Mouse (Mus musculus) C2C12 (cell line): Measurements from ENCODE around the gene Mgrn1. TPM values are rescaled to one million over a fixed set of nuclear protein-coding genes. Genes with fewer than 3 reads are reported as not detected.

ENCODE experiments used
- H3K27me3 ChIP-seq: one replicate; pipeline ENCODE4 v1.6.1; 2011; ENCODE audit not compliant: control insufficient read depth, insufficient read depth, insufficient read length
- H3K36me3 ChIP-seq: one replicate; pipeline ENCODE4 v1.6.1; 2011; ENCODE audit not compliant: control insufficient read depth, insufficient read depth
- H3K4me3 ChIP-seq: one replicate; pipeline ENCODE4 v1.5.1; 2011; ENCODE audit warnings: mild to moderate bottlenecking, control low read depth; ENCODE audit not compliant: poor library complexity, insufficient read depth, severe bottlenecking
- H3K79me2 ChIP-seq: one replicate; pipeline ENCODE4 v1.6.1; 2011; ENCODE audit not compliant: control insufficient read depth, insufficient read depth
- H3K79me3 ChIP-seq: one replicate; pipeline ENCODE4 v1.6.1; 2011; ENCODE audit warnings: low read depth, control low read depth
- H3ac ChIP-seq: one replicate; pipeline ENCODE3; 2011; ENCODE audit warnings: low read depth; ENCODE audit not compliant: control insufficient read depth, insufficient read length
- CEBPB ChIP-seq: IDR thresholded peaks from one replicate; pipeline ENCODE4 v1.6.1; 2011; ENCODE audit warnings: low read depth, mild to moderate bottlenecking, control low read depth, moderate library complexity
- CTCF ChIP-seq: IDR thresholded peaks from one replicate; pipeline ENCODE4 v1.5.1; 2011; ENCODE audit not compliant: control insufficient read depth, insufficient read depth, insufficient read length
- FOSL1 ChIP-seq: IDR thresholded peaks from one replicate; pipeline ENCODE4 v1.8.0; 2011; ENCODE audit warnings: mild to moderate bottlenecking, low read length; ENCODE audit not compliant: poor library complexity, insufficient read depth, severe bottlenecking
- MAX ChIP-seq: IDR thresholded peaks from one replicate; pipeline ENCODE4 v1.6.1; 2011; ENCODE audit warnings: mild to moderate bottlenecking, control low read depth
- MYOD1 ChIP-seq: IDR thresholded peaks from one replicate; pipeline ENCODE4 v1.6.1; 2011; ENCODE audit warnings: low read depth; ENCODE audit not compliant: control insufficient read depth, insufficient read length
- MYOG ChIP-seq: IDR thresholded peaks from one replicate; pipeline ENCODE4 v1.6.1; 2011; ENCODE audit not compliant: control insufficient read depth, insufficient read length; ENCODE audit errors: extremely low read depth
- USF1 ChIP-seq: IDR thresholded peaks from one replicate; pipeline ENCODE4 v1.6.1; 2011; ENCODE audit warnings: low read depth, mild to moderate bottlenecking, control low read depth, moderate library complexity
- polyA plus RNA-seq: library from polyadenylated mRNA; unstranded; fragments of >200 nt; fragmentation: generic; extraction: Trizol; gene quantifications from one replicate; pipeline ENCODE4 v1.2.1, GENCODE M21; 2012; ENCODE audit warnings: missing spikeins

Mgrn1 gene
- polyA plus RNA-seq, 1 experiment: 50.3 TPM

DNA sequence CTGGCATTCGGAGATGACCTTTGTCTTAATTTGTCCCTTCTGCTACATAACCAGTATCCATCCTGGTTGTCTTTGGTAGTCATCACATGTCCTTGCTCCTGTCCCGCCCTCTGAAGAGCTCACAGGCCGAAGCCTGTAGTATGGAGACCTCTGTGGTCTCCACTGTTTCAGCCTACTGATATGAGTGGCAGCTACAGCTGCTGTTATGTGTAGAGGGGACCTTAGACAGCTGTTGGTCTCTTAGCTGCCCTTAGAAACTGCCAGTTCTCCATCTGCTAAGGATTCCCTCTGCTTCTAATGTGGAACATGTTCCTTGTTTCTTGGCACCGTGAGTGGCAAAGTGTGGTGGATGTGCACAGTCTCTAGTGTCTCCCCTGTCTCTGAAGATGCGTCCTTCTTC is 37.9 kb downstream of the Mgrn1 start:
- no peaks in the 10 kb centered on the region for H3K79me2 ChIP-seq
- H3K4me3 ChIP-seq: no peak overlapping the region
- H3K79me3 ChIP-seq: no peaks in the 10 kb centered on the region
- H3K27me3 ChIP-seq: no peaks in the 10 kb centered on the region
- TF ChIP-seq MYOD1: peak; percentile 50
- no peak for TF ChIP-seq MYOG
- H3K36me3 ChIP-seq: peaks cover 8% of the 10 kb centered on the region
- H3ac ChIP-seq: no peak overlapping the region

DNA sequence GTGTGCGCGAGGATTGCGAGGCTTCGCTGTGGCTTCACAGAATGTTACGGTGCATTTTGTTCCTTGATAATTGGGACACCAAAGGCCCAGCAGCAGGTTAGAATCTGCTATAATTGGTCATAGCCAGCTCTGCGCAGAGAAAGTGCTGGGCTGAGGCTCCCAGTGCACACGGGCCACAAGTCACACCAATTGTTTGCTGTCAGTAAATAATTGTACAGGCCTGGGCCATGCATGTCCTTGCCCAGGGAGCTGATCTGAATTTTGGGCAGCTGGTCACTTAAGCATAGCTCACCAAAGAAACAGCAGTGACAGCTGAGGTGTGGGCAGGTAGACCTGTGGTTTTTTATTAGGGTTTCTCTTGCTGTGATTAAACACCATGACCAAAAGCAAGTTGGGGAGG is 41.9 kb downstream of the Mgrn1 start:
- TF ChIP-seq CEBPB: no peak
- TF ChIP-seq FOSL1: no peak
- no peak for TF ChIP-seq CTCF
- no peak for TF ChIP-seq MAX
- TF ChIP-seq MYOD1: no peak
- TF ChIP-seq MYOG: no peak
- no peak for TF ChIP-seq USF1
- Histone ChIP-seq H3K4me3 (no peak overlapping the region), H3K79me2 (no peaks in the 10 kb centered on the region), H3K27me3 (no peaks in the 10 kb centered on the region), H3ac (no peak overlapping the region), H3K36me3 (peaks cover 17% of the 10 kb centered on the region), H3K79me3 (no peaks in the 10 kb centered on the region)

DNA sequence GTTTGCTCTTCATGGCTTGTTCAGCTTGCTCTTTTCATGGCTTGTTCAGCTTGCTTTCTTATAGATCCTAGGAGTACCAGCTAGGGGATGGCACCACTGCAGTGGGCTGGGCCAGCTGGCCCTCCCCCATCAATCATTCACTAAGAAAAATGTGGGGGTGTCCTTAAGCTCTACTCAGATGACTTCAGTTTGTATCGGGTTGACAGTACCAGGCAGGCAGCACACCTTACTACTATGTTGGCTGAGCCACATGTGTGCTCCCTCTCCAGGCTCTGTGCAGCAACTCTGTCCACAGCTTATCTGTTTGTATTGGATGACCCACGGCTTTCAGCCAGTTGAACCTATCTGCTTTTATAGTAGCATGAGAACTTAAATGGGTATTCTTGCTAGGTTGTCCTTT is 42.4 kb downstream of the Mgrn1 start:
- H3K79me3 ChIP-seq: no peaks in the 10 kb centered on the region
- no peak for TF ChIP-seq MYOG
- TF ChIP-seq FOSL1: no peak
- no peak for TF ChIP-seq CEBPB
- no peak for TF ChIP-seq CTCF
- TF ChIP-seq USF1: no peak
- no peak for TF ChIP-seq MAX
- H3K36me3 ChIP-seq: peaks cover 22% of the 10 kb centered on the region
- H3K27me3 ChIP-seq: no peaks in the 10 kb centered on the region
- H3K79me2 ChIP-seq: no peaks in the 10 kb centered on the region
- no peak overlapping the region for H3K4me3 ChIP-seq
- no peak overlapping the region for H3ac ChIP-seq

DNA sequence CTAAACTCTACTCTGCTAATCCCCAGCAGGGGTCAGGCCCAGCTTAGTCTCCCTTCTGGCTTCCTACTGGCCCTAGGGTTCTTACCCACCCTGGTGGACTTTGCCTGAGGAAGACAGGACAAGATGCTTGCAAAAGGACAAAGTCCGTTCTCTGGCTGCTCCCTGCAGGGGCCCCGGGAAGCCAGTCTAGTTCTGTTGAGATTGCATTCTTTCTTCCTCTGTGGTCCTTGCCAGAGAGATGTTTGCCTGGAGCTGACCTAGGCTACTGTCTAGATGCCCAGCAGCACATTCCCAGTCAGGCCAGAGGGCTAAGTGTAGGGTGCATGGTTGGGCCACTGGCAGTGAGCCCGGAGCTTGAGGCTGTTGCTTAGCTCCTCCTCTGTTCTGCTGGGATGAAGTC is 46.4 kb downstream of the Mgrn1 start:
- Histone ChIP-seq H3K36me3 (peaks cover 25% of the 10 kb centered on the region), H3K27me3 (no peaks in the 10 kb centered on the region), H3ac (no peak overlapping the region), H3K79me3 (no peaks in the 10 kb centered on the region), H3K4me3 (no peak overlapping the region), H3K79me2 (no peaks in the 10 kb centered on the region)
- TF ChIP-seq CEBPB: no peak
- no peak for TF ChIP-seq CTCF
- no peak for TF ChIP-seq MYOG
- TF ChIP-seq MYOD1: no peak

DNA sequence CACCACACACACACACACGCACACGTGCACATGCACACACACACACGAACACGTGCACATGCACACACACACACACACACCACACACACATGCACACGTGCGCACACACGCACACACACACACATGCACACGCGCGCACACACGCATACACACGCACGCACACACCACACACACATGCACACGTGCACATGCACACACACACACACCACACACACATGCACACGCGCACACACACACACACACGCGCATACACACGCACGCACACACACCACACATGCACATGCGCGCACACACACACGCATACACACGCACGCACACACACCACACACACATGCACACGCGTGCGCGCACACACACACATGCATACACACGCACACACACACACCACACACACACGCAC is 49.4 kb downstream of the Mgrn1 start:
- Histone ChIP-seq H3K27me3 (no peaks in the 10 kb centered on the region), H3K79me3 (peaks cover 3% of the 10 kb centered on the region), H3K36me3 (peaks cover 24% of the 10 kb centered on the region), H3K4me3 (no peak overlapping the region), H3ac (no peak overlapping the region), H3K79me2 (peaks cover 15% of the 10 kb centered on the region)
- no peak for TF ChIP-seq USF1
- no peak for TF ChIP-seq CEBPB
- no peak for TF ChIP-seq MAX
- TF ChIP-seq FOSL1: no peak
- no peak for TF ChIP-seq MYOG
- TF ChIP-seq MYOD1: no peak
- TF ChIP-seq CTCF: no peak

DNA sequence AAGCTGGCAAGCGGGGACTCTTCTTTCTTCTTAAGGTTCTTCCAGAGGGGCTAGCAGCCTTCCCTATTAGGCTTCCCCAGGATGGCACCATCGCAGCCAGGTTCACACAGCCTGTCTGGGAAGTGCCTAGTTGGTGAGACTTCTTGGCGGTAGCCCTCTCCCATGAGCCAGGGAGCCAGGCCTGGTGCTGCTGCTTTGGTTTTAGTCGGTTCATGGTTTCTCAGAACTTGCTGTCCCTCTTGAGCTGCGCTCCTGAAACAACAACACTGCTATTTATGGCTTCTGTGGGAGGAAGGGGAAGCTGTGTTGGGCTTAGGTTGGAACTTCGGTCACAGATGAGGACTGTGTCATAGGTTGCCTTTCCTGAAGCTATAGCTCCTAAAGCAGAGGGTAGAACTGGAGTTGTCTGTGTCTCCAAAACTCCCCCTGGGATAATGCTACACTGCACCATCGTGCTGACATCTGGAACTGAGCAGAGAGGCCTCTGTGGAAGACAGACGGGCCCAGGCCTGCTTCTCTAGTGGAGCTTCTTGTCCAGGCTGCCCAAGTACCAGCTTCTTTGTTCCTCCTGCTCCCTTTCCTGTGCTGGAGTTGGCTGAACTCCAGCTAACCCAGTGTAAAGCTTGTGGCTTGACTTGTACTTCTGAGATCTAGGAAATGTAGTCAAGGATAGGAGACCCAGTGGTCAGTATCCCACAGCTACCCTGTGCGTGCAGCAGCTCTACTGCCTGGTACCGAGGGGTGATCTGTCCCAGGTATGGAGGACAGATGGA is 50.1 kb downstream of the Mgrn1 start:
- no peak overlapping the region for H3K4me3 ChIP-seq
- peaks cover 28% of the 10 kb centered on the region for H3K36me3 ChIP-seq
- no peaks in the 10 kb centered on the region for H3K27me3 ChIP-seq
- H3K79me3 ChIP-seq: peaks cover 3% of the 10 kb centered on the region
- TF ChIP-seq MYOG: no peak
- no peak overlapping the region for H3ac ChIP-seq
- peaks cover 15% of the 10 kb centered on the region for H3K79me2 ChIP-seq
